Comparison of ENCODE assay signal across 12 mouse cellular contexts in the genomic region with DNA sequence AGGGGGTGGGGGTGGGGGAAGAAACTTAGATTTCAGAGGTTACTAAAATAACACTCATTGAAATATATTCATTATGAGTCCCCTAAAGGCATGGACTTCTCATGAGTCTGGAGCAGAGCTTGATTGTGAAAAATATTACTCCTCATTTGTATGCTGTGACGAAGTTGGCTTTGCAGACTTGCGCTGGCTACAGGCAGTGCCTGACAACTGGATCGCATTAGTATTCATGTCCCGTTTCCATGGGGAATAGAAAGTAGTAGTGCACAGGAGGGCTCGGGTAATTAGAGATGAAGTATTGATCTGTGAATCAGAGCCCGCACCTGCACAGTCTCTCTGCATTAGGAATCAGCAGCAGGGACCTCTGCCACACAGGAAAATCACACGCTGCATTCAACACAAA.
DNase-seq lines count a peak whose midpoint lies in the region; ATAC-seq lines count a peak whose summit lies in the region.
"Had no signal": no experiment of that assay in that cellular context is flagged by ENCODE, and none has a peak within 500 bp of the region (broad histone marks: within the 10 kb centered on the region; RNA-seq: fewer than 3 reads in every experiment).

No protein-coding gene starts in this region.

- no peak overlapping the region for H3K9ac ChIP-seq in forebrain, embryonic 12.5 days
- no peak overlapping the region for H3K9ac ChIP-seq in hindbrain, embryonic 15.5 days
- no peak overlapping the region for H3K9ac ChIP-seq in neural tube, embryonic 14.5 days (replicated peaks; ENCODE audit: low read depth, low read length)
- H3K9ac ChIP-seq: lung, embryonic 15.5 days had no signal

- H3K36me3 ChIP-seq in forebrain, embryonic 12.5 days (replicated peaks): no peaks in the 10 kb centered on the region
- H3K36me3 ChIP-seq in hindbrain, embryonic 15.5 days: no peaks in the 10 kb centered on the region
- no peaks in the 10 kb centered on the region for H3K36me3 ChIP-seq in neural tube, embryonic 14.5 days (ENCODE audit: control insufficient read depth, insufficient read depth, low read length)
- H3K36me3 ChIP-seq: lung, embryonic 15.5 days had no signal

- ATAC-seq in forebrain, embryonic 12.5 days (ENCODE audit: low FRiP score): peak; percentile 95
- ATAC-seq in hindbrain, embryonic 15.5 days (ENCODE audit: low FRiP score, low read depth): peak; percentile 88
- ATAC-seq in neural tube, embryonic 14.5 days (ENCODE audit: low read depth): peak; percentile 95
- no peak for ATAC-seq in erythroblast, adult 5-6 weeks (replicated peaks; ENCODE audit: low FRiP score, poor library complexity, severe bottlenecking)
- no peak for ATAC-seq in erythroid progenitor cell, adult 5-6 weeks (replicated peaks; ENCODE audit: low FRiP score, poor library complexity, severe bottlenecking)

- H3K27me3 ChIP-seq in forebrain, embryonic 12.5 days: no peaks in the 10 kb centered on the region
- H3K27me3 ChIP-seq in hindbrain, embryonic 15.5 days: no peaks in the 10 kb centered on the region
- H3K27me3 ChIP-seq in neural tube, embryonic 14.5 days (ENCODE audit: control insufficient read depth, insufficient read depth, low read length): no peaks in the 10 kb centered on the region
- H3K27me3 ChIP-seq: lung, embryonic 15.5 days had no signal

- DNase-seq in left cerebral cortex, postnatal 4 days: peak; percentile 3
- DNase-seq in left cerebral cortex, postnatal 10 days (ENCODE audit: extremely low spot score in 1 of 2, low spot score in 2 of 2): no peak
- DNase-seq: heart, adult 18-20 months; heart, postnatal 4 days; layer of hippocampus, postnatal 36 days; liver had no signal

- H3K27ac ChIP-seq in forebrain, embryonic 12.5 days: peak overlapping the region; percentile 76; the same call in 1 of the 2 replicates
- H3K27ac ChIP-seq in hindbrain, embryonic 15.5 days (replicated peaks): peak overlapping the region; percentile 54; the same call in 1 of the 2 replicates
- peak overlapping the region; percentile 55; the same call in 1 of the 2 replicates for H3K27ac ChIP-seq in neural tube, embryonic 14.5 days (ENCODE audit: low read depth, low read length)
- H3K27ac ChIP-seq: lung, embryonic 15.5 days had no signal

- 27% methylated on average over 7 of the region's 7 CpGs for WGBS in forebrain, embryonic 12.5 days
- WGBS in hindbrain, embryonic 15.5 days: 16% methylated on average over 7 of the region's 7 CpGs
- 18% methylated on average over 7 of the region's 7 CpGs for WGBS in neural tube, embryonic 14.5 days

- H3K4me3 ChIP-seq in forebrain, embryonic 12.5 days (replicated peaks): no peak overlapping the region
- H3K4me3 ChIP-seq in hindbrain, embryonic 15.5 days: no peak overlapping the region
- H3K4me3 ChIP-seq in neural tube, embryonic 14.5 days (ENCODE audit: low read depth, low read length): no peak overlapping the region
- H3K4me3 ChIP-seq: lung, embryonic 15.5 days had no signal

- intact Hi-C loops in left cerebral cortex, postnatal 4 days (cut with DNase I): no loop called here
- intact Hi-C loops in left cerebral cortex, postnatal 10 days (cut with DNase I): no loop called here

- peaks cover 23% of the 10 kb centered on the region for H3K4me1 ChIP-seq in forebrain, embryonic 12.5 days
- peaks cover 26% of the 10 kb centered on the region for H3K4me1 ChIP-seq in hindbrain, embryonic 15.5 days (replicated peaks)
- peaks cover 20% of the 10 kb centered on the region for H3K4me1 ChIP-seq in neural tube, embryonic 14.5 days (ENCODE audit: control insufficient read depth, insufficient read depth, low read length)
- H3K4me1 ChIP-seq: lung, embryonic 15.5 days had no signal

- H3K4me2 ChIP-seq in forebrain, embryonic 12.5 days: peak overlapping the region; percentile 19; the same call in 1 of the 2 replicates
- H3K4me2 ChIP-seq in hindbrain, embryonic 15.5 days: peak overlapping the region; percentile 8
- no peak overlapping the region; the same call in 1 of the 2 replicates for H3K4me2 ChIP-seq in neural tube, embryonic 14.5 days (ENCODE audit: low read depth, low read length)
- H3K4me2 ChIP-seq: lung, embryonic 15.5 days had no signal

- no peaks in the 10 kb centered on the region for H3K9me3 ChIP-seq in forebrain, embryonic 12.5 days
- H3K9me3 ChIP-seq in hindbrain, embryonic 15.5 days: no peaks in the 10 kb centered on the region
- H3K9me3 ChIP-seq in neural tube, embryonic 14.5 days (ENCODE audit: control insufficient read depth, low read length): no peaks in the 10 kb centered on the region
- H3K9me3 ChIP-seq: lung, embryonic 15.5 days had no signal

Comparison
In these comparisons a context has a peak if more than half of its experiments do, and no peak if none do; other contexts are left out.
1. ATAC-seq: peak in forebrain, embryonic 12.5 days (single experiment), hindbrain, embryonic 15.5 days (single experiment) and neural tube, embryonic 14.5 days (single experiment); none in erythroblast, adult 5-6 weeks (single experiment) and erythroid progenitor cell, adult 5-6 weeks (single experiment).
2. Peak in every context shown above with its lines, with median percentiles within 50 percentile points of each other: H3K27ac ChIP-seq.